Comparison of ENCODE assay signal across 10 mouse cellular contexts in genomic region chr16:91374253-91374634, GRCm38 (mm10). TPM values are rescaled to one million over a fixed set of nuclear protein-coding genes. Genes with fewer than 3 reads are reported as not detected.
DNase-seq lines count a peak whose midpoint lies in the region; ATAC-seq lines count a peak whose summit lies in the region.
"Had no signal": no experiment of that assay in that cellular context is flagged by ENCODE, and none has a peak within 500 bp of the region (broad histone marks: within the 10 kb centered on the region; RNA-seq: fewer than 3 reads in every experiment).

No protein-coding gene starts in this region.

- no peaks in the 10 kb centered on the region for H3K9me3 ChIP-seq in heart, embryonic 12.5 days (replicated peaks)
- H3K9me3 ChIP-seq in midbrain, embryonic 13.5 days, result no peaks in the 10 kb centered on the region
- no peaks in the 10 kb centered on the region for H3K9me3 ChIP-seq in midbrain, embryonic 14.5 days (ENCODE audit: control insufficient read depth, low read length)
- no peaks in the 10 kb centered on the region for H3K9me3 ChIP-seq in limb, embryonic 13.5 days
- no peaks in the 10 kb centered on the region for H3K9me3 ChIP-seq in stomach, embryonic 15.5 days

- no peaks in the 10 kb centered on the region for H3K27me3 ChIP-seq in heart, embryonic 12.5 days (replicated peaks)
- no peaks in the 10 kb centered on the region for H3K27me3 ChIP-seq in midbrain, embryonic 13.5 days
- H3K27me3 ChIP-seq in midbrain, embryonic 14.5 days (ENCODE audit: control insufficient read depth, insufficient read depth, low read length), result no peaks in the 10 kb centered on the region
- H3K27me3 ChIP-seq in limb, embryonic 13.5 days, result no peaks in the 10 kb centered on the region
- no peaks in the 10 kb centered on the region for H3K27me3 ChIP-seq in stomach, embryonic 15.5 days (replicated peaks)

- peaks cover 35% of the 10 kb centered on the region for H3K4me1 ChIP-seq in heart, embryonic 12.5 days (replicated peaks)
- H3K4me1 ChIP-seq in midbrain, embryonic 13.5 days (replicated peaks), result peaks cover 17% of the 10 kb centered on the region
- 0 out of 2 replicates have a peak, but pooled peaks cover 9% of the 10 kb centered on the region for H3K4me1 ChIP-seq in midbrain, embryonic 14.5 days (ENCODE audit: control insufficient read depth, insufficient read depth, low read length)
- H3K4me1 ChIP-seq in limb, embryonic 13.5 days, result peaks cover 33% of the 10 kb centered on the region
- peaks cover 8% of the 10 kb centered on the region; the same call in 1 of the 2 replicates for H3K4me1 ChIP-seq in stomach, embryonic 15.5 days

- DNase-seq in heart, adult 18-20 months, result no peak
- DNase-seq in midbrain, embryonic 14.5 days, result no peak
- no peak for DNase-seq in right cerebral cortex, postnatal 14 days
- DNase-seq in right cerebral cortex, postnatal 10 days (ENCODE audit: low spot score in 2 of 2), result no peak
- DNase-seq: left cerebral cortex, postnatal 4 days had no signal

- H3K4me2 ChIP-seq in heart, embryonic 12.5 days, result peak overlapping the region; percentile 88; the same call in 1 of the 2 replicates
- H3K4me2 ChIP-seq in midbrain, embryonic 13.5 days (replicated peaks), result peak overlapping the region; percentile 68
- H3K4me2 ChIP-seq in midbrain, embryonic 14.5 days (ENCODE audit: low read length), result no peak overlapping the region
- peak overlapping the region; percentile 80 for H3K4me2 ChIP-seq in limb, embryonic 13.5 days (replicated peaks)
- H3K4me2 ChIP-seq in stomach, embryonic 15.5 days, result peak overlapping the region; percentile 70; the same call in 1 of the 2 replicates

- H3K9ac ChIP-seq in heart, embryonic 12.5 days, result no peak overlapping the region
- H3K9ac ChIP-seq in midbrain, embryonic 13.5 days (replicated peaks), result no peak overlapping the region
- no peak overlapping the region for H3K9ac ChIP-seq in midbrain, embryonic 14.5 days (replicated peaks; ENCODE audit: low read length)
- H3K9ac ChIP-seq in limb, embryonic 13.5 days, result no peak overlapping the region
- H3K9ac ChIP-seq in stomach, embryonic 15.5 days, result no peak overlapping the region

- peaks cover 15% of the 10 kb centered on the region for H3K36me3 ChIP-seq in heart, embryonic 12.5 days
- no peaks in the 10 kb centered on the region for H3K36me3 ChIP-seq in midbrain, embryonic 13.5 days
- H3K36me3 ChIP-seq in midbrain, embryonic 14.5 days (ENCODE audit: control insufficient read depth, insufficient read depth, low read length), result 0 out of 2 replicates have a peak, but pooled peaks cover 2% of the 10 kb centered on the region
- peaks cover 10% of the 10 kb centered on the region; the same call in 1 of the 2 replicates for H3K36me3 ChIP-seq in limb, embryonic 13.5 days
- no peaks in the 10 kb centered on the region for H3K36me3 ChIP-seq in stomach, embryonic 15.5 days

- peak overlapping the region; percentile 78 for H3K4me3 ChIP-seq in heart, embryonic 12.5 days
- 0 out of 2 replicates have a peak overlapping the region, but pooled peaks have one; percentile 61 for H3K4me3 ChIP-seq in midbrain, embryonic 13.5 days (replicated peaks)
- H3K4me3 ChIP-seq in midbrain, embryonic 14.5 days (replicated peaks; ENCODE audit: low read depth, low read length), result no peak overlapping the region
- H3K4me3 ChIP-seq in limb, embryonic 13.5 days, result peak overlapping the region; percentile 85
- no peak overlapping the region; the same call in 1 of the 2 replicates for H3K4me3 ChIP-seq in stomach, embryonic 15.5 days (replicated peaks)

- no peak for ATAC-seq in heart, embryonic 12.5 days (ENCODE audit: insufficient number of reproducible peaks, low FRiP score)
- ATAC-seq in midbrain, embryonic 13.5 days, result no peak
- ATAC-seq in midbrain, embryonic 14.5 days (ENCODE audit: low FRiP score, low TSS enrichment), result no peak
- ATAC-seq in limb, embryonic 13.5 days (ENCODE audit: low FRiP score, low read depth), result no peak
- ATAC-seq in stomach, embryonic 15.5 days (ENCODE audit: insufficient read depth, low FRiP score, low read depth), result no peak

- H3K27ac ChIP-seq in heart, embryonic 12.5 days (ENCODE audit: poor library complexity, severe bottlenecking), result no peak overlapping the region
- no peak overlapping the region for H3K27ac ChIP-seq in midbrain, embryonic 13.5 days
- no peak overlapping the region for H3K27ac ChIP-seq in midbrain, embryonic 14.5 days (replicated peaks; ENCODE audit: low read depth, low read length)
- no peak overlapping the region for H3K27ac ChIP-seq in limb, embryonic 13.5 days
- no peak overlapping the region for H3K27ac ChIP-seq in stomach, embryonic 15.5 days

- 21% methylated on average over 3 of the region's 3 CpGs for WGBS in heart, embryonic 12.5 days
- 94% methylated on average over 3 of the region's 3 CpGs for WGBS in midbrain, embryonic 13.5 days
- WGBS in midbrain, embryonic 14.5 days, result 93% methylated on average over 3 of the region's 3 CpGs
- WGBS in limb, embryonic 13.5 days, result 81% methylated on average over 3 of the region's 3 CpGs
- WGBS in stomach, embryonic 15.5 days, result 64% methylated on average over 3 of the region's 3 CpGs

RNA-seq across cellular contexts. Expression of gene Ifnar2, which starts 1.7 kb away (rescaled TPM):
- 51.3 and 52.2 TPM in 2 replicates for polyA plus RNA-seq in heart, embryonic 12.5 days (2016; fragmentation: Nextera tagmentation; extraction: Ambion mirVana)
- total RNA-seq in heart, adult 18-20 months (2021), result 10 to 100 TPM; 29.3 to 37.3 TPM
- 28.3 and 31.6 TPM in 2 replicates for polyA plus RNA-seq in midbrain, embryonic 13.5 days (2015; fragmentation: Nextera tagmentation; extraction: Ambion mirVana)
- 29.0 and 32.2 TPM in 2 replicates for polyA plus RNA-seq in midbrain, embryonic 14.5 days (2014; fragmentation: Nextera tagmentation; extraction: Ambion mirVana)
- 54.6 and 58.1 TPM in 2 replicates for polyA plus RNA-seq in limb, embryonic 13.5 days (2015; fragmentation: Nextera tagmentation; extraction: Ambion mirVana)
- 49.4 and 60.4 TPM in 2 replicates for polyA plus RNA-seq in stomach, embryonic 15.5 days (2015; fragmentation: Nextera tagmentation; extraction: Ambion mirVana)

RNA-seq across cellular contexts. Expression of gene Gm21970, which starts 17.3 kb away (rescaled TPM):
- not detected in 2 replicates for polyA plus RNA-seq in heart, embryonic 12.5 days (2016; fragmentation: Nextera tagmentation; extraction: Ambion mirVana)
- total RNA-seq in heart, adult 18-20 months (2021), result not detected
- not detected in 2 replicates for polyA plus RNA-seq in midbrain, embryonic 13.5 days (2015; fragmentation: Nextera tagmentation; extraction: Ambion mirVana)
- not detected in 2 replicates for polyA plus RNA-seq in midbrain, embryonic 14.5 days (2014; fragmentation: Nextera tagmentation; extraction: Ambion mirVana)
- not detected in 2 replicates for polyA plus RNA-seq in limb, embryonic 13.5 days (2015; fragmentation: Nextera tagmentation; extraction: Ambion mirVana)
- not detected in 2 replicates for polyA plus RNA-seq in stomach, embryonic 15.5 days (2015; fragmentation: Nextera tagmentation; extraction: Ambion mirVana)
- total RNA-seq: ES-E14; left cerebral cortex, postnatal 4 days had no signal

RNA-seq across cellular contexts. Expression of gene Il10rb, which starts 31.7 kb away (rescaled TPM):
- polyA plus RNA-seq in heart, embryonic 12.5 days (2016; fragmentation: Nextera tagmentation; extraction: Ambion mirVana), result 40.1 and 42.6 TPM in 2 replicates
- 100 to 1,000 TPM; 115 to 133 TPM for total RNA-seq in heart, adult 18-20 months (2021)
- 7.1 and 7.6 TPM in 2 replicates for polyA plus RNA-seq in midbrain, embryonic 13.5 days (2015; fragmentation: Nextera tagmentation; extraction: Ambion mirVana)
- polyA plus RNA-seq in midbrain, embryonic 14.5 days (2014; fragmentation: Nextera tagmentation; extraction: Ambion mirVana), result 5.4 and 9.3 TPM in 2 replicates
- polyA plus RNA-seq in limb, embryonic 13.5 days (2015; fragmentation: Nextera tagmentation; extraction: Ambion mirVana), result 15.6 and 18.2 TPM in 2 replicates
- 45.5 and 53.4 TPM in 2 replicates for polyA plus RNA-seq in stomach, embryonic 15.5 days (2015; fragmentation: Nextera tagmentation; extraction: Ambion mirVana)

Comparison
In these comparisons a context has a peak if more than half of its experiments do, and no peak if none do; other contexts are left out.
1. H3K4me3 ChIP-seq: peak in heart, embryonic 12.5 days (single experiment), midbrain, embryonic 13.5 days (single experiment) and limb, embryonic 13.5 days (single experiment); none in midbrain, embryonic 14.5 days (single experiment) and stomach, embryonic 15.5 days (single experiment).